Mouse (Mus musculus): ENCODE measurements around the gene Twsg1. TPM values are rescaled to one million over a fixed set of nuclear protein-coding genes. Genes with fewer than 3 reads are reported as not detected.
A peak's percentile ranks its signal among the peaks of the same experiment; 100 is the strongest.

Gene Twsg1
- polyA plus RNA-seq, 1 experiment from 2014 or later, result 76.3 TPM

GRCm38 (mm10) chr17:65906313-65906894, 44.6 kb downstream of the Twsg1 start:
- Histone ChIP-seq H3K27me3 (no peaks in the 10 kb centered on the region), H3K4me3 (no peak overlapping the region), H3K4me1 (no peaks in the 10 kb centered on the region), H3K36me3 (no peaks in the 10 kb centered on the region), H3K9me3 (no peaks in the 10 kb centered on the region), H3K9ac (replicated peaks) (peak overlapping the region; percentile 7; the same call in 1 of the 2 replicates), H3K4me2 (replicated peaks) (no peak overlapping the region), H3K27ac (replicated peaks) (no peak overlapping the region)
- no peak for ATAC-seq (replicated peaks)
- WGBS, result 48% methylated on average over 12 of the region's 12 CpGs

DNA sequence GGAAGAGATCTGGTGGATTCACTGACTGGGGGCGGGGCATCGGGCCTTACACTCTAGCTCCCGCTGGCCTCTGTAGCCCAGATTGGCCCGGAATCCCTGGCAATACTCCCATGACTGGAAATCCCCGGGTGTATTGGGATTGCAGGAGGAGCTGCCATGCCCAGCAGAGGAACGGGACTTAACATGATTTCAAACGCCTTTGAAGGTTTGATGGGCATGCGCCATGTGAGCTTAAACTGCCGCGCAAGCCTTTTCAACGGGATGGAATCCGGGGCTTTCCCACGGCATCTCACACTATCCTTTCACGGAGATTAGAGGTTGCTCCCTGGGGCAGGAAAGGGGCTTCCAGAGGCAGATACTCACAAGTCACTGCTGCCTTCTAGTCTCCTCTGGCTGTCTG, 45.8 kb downstream of the Twsg1 start:
- H3K27ac ChIP-seq (replicated peaks), result no peak overlapping the region
- no peaks in the 10 kb centered on the region for H3K4me1 ChIP-seq
- H3K4me3 ChIP-seq, result no peak overlapping the region
- WGBS, result 86% methylated on average over 14 of the region's 14 CpGs
- ATAC-seq (replicated peaks), result no peak
- no peaks in the 10 kb centered on the region for H3K36me3 ChIP-seq
- H3K4me2 ChIP-seq (replicated peaks), result no peak overlapping the region
- no peak overlapping the region for H3K9ac ChIP-seq (replicated peaks)
- H3K9me3 ChIP-seq, result no peaks in the 10 kb centered on the region
- no peaks in the 10 kb centered on the region for H3K27me3 ChIP-seq

DNA sequence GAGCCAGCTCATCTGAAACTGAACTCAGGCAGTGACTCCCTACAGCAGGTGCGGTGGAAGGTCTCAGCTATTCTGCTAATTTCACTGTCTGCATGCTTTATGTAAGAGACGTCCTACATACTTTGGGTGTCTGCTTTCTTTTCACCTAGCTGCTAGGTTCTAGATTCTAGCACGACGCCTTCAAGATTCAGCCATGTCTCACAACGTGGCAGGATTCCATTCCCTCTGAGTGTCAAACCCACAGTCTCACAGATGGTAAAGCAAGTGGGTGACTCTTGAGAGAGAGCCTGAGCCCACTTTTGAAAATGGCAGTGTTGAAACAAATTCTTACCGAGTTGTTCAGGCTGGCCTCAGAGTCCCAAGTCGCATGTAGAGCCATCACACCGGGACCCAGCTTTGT, 47.2 kb downstream of the Twsg1 start:
- ATAC-seq (replicated peaks), result no peak
- no peak overlapping the region for H3K4me3 ChIP-seq
- no peaks in the 10 kb centered on the region for H3K9me3 ChIP-seq
- no peak overlapping the region for H3K4me2 ChIP-seq (replicated peaks)
- 89% methylated on average over 8 of the region's 8 CpGs for WGBS
- H3K4me1 ChIP-seq, result no peaks in the 10 kb centered on the region
- H3K27ac ChIP-seq (replicated peaks), result no peak overlapping the region
- no peaks in the 10 kb centered on the region for H3K27me3 ChIP-seq
- H3K36me3 ChIP-seq, result no peaks in the 10 kb centered on the region
- no peak overlapping the region for H3K9ac ChIP-seq (replicated peaks)

DNA sequence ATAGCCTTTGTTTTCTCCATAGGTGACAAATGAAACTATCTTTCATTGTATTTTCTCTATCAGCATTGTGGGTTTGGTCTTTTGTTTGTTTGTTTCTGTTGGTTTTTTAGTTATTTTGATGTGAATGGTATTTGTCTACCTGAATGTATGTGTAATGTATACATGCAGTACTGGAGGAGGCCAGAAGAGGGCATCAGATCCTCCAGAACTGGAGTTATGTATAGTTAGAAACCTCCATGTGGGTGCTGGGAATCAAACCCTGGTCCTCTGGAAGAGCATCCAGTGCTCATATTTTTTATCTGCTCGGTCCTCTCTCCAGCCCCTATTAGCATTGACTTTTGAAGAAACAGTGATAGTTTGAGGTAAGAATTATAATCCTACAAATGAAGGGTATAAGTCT, 48.0 kb downstream of the Twsg1 start:
- no peaks in the 10 kb centered on the region for H3K4me1 ChIP-seq
- H3K27me3 ChIP-seq, result no peaks in the 10 kb centered on the region
- ATAC-seq (replicated peaks), result no peak
- H3K36me3 ChIP-seq, result no peaks in the 10 kb centered on the region
- H3K9ac ChIP-seq (replicated peaks), result no peak overlapping the region
- no peak overlapping the region for H3K27ac ChIP-seq (replicated peaks)
- WGBS, result 92% methylated on average over 1 of the region's 1 CpGs
- no peak overlapping the region for H3K4me3 ChIP-seq
- H3K4me2 ChIP-seq (replicated peaks), result no peak overlapping the region
- no peaks in the 10 kb centered on the region for H3K9me3 ChIP-seq

DNA sequence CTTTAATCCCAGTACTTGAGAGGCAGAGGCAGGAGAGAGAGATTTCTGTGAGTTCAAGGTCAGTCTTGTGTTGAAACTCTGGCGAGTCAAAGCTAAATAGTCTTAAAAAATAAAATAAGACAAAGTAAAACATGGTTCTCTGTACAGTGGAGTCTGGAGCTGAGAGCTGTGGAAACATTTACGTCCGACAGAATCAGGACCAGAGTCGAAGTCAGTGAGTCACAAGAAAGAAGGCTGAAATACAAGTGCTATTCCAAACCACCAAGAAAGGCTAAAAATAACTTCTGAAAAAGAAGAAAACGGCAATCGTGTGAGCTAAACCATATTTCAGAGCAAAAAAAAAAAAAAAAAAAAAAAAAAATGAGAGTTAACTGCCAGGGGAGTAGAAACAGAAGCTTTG, 48.7 kb downstream of the Twsg1 start:
- no peak for ATAC-seq (replicated peaks)
- Histone ChIP-seq H3K27me3 (no peaks in the 10 kb centered on the region), H3K4me2 (replicated peaks) (no peak overlapping the region), H3K4me3 (no peak overlapping the region), H3K9me3 (no peaks in the 10 kb centered on the region), H3K27ac (replicated peaks) (no peak overlapping the region), H3K9ac (replicated peaks) (no peak overlapping the region), H3K4me1 (no peaks in the 10 kb centered on the region), H3K36me3 (no peaks in the 10 kb centered on the region)
- whole genome bisulfite sequencing, result 87% methylated on average over 6 of the region's 6 CpGs

DNA sequence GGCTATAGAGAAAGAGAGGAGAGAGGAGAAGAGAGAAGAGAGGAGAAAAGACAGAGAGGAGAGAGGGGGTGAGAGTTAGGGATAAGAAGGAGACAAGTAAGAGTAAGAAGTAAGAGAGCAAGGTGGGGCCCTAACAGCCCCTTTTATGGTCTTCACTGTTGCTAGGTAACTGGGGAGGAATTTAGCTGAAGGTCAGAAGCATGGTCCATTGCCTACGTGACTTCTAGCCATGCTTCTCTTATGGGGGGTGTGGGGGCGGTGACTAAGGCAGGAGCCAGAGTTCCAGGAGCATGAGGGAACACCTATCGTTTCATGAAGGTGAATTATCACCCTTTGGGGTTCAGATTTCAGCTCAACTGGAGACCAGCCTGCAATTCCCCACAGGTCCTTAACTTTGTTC, 55.0 kb downstream of the Twsg1 start:
- H3K4me1 ChIP-seq, result no peaks in the 10 kb centered on the region
- no peak overlapping the region for H3K27ac ChIP-seq (replicated peaks)
- 79% methylated on average over 3 of the region's 3 CpGs for WGBS
- H3K27me3 ChIP-seq, result no peaks in the 10 kb centered on the region
- H3K36me3 ChIP-seq, result no peaks in the 10 kb centered on the region
- no peaks in the 10 kb centered on the region for H3K9me3 ChIP-seq
- no peak for ATAC-seq (replicated peaks)
- H3K4me2 ChIP-seq (replicated peaks), result no peak overlapping the region
- no peak overlapping the region for H3K9ac ChIP-seq (replicated peaks)
- no peak overlapping the region for H3K4me3 ChIP-seq

DNA sequence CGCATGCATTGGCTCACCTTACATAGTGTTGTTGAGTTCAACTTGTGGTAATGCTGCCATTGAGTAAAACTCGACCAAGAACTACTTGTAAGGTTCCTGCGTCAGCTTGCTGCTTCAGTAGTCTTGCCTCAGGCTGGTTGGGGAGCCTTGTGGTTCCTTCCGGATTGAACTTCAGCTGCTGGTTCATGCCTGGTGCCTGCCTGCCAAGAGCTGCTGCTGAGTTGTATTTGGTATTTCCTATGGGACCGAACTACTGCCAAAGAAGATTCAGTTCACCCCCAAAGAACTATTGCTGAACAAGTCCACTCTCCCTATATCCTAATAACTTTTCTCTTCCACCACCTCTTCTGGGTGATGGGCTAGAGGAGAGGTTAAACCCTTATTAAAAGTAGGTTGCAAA, 61.5 kb downstream of the Twsg1 start:
- H3K27me3 ChIP-seq, result no peaks in the 10 kb centered on the region
- WGBS, result 86% methylated on average over 5 of the region's 5 CpGs
- ATAC-seq (replicated peaks), result no peak
- H3K9ac ChIP-seq (replicated peaks), result no peak overlapping the region
- no peaks in the 10 kb centered on the region for H3K9me3 ChIP-seq
- no peak overlapping the region for H3K4me2 ChIP-seq (replicated peaks)
- no peak overlapping the region for H3K27ac ChIP-seq (replicated peaks)
- H3K4me1 ChIP-seq, result peaks cover 13% of the 10 kb centered on the region
- H3K36me3 ChIP-seq, result no peaks in the 10 kb centered on the region
- H3K4me3 ChIP-seq, result no peak overlapping the region

DNA sequence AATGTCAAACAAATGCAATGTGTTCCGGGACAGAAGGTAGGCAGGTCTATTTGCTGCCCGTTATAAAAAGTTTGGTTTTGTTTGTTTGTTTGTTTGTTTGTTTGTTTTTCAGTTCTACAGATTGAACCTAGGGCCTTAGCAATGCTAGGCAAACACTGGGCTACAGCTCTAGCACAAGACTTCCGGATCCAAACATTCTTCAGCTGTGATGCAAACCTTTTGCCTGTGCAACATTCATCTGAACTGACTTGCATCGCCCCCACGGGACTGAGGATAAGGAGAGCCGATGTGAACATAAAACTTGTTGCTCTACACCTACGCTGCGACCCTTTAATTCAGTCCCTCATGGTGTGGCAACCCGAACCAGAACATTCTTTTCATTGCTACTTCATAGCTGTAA, 64.5 kb downstream of the Twsg1 start:
- H3K36me3 ChIP-seq, result no peaks in the 10 kb centered on the region
- no peaks in the 10 kb centered on the region for H3K27me3 ChIP-seq
- H3K27ac ChIP-seq (replicated peaks), result peak overlapping the region; percentile 95
- peaks cover 29% of the 10 kb centered on the region for H3K4me1 ChIP-seq
- 80% methylated on average over 9 of the region's 9 CpGs for WGBS
- no peaks in the 10 kb centered on the region for H3K9me3 ChIP-seq
- ATAC-seq (replicated peaks), result no peak
- peak overlapping the region; percentile 82 for H3K4me2 ChIP-seq (replicated peaks)
- peak overlapping the region; percentile 84 for H3K4me3 ChIP-seq
- H3K9ac ChIP-seq (replicated peaks), result peak overlapping the region; percentile 60

- 6% methylated on average over 14 of the region's 14 CpGs for WGBS
- no peaks in the 10 kb centered on the region for H3K27me3 ChIP-seq
- H3K4me2 ChIP-seq (replicated peaks), result peak within 1 kb of the TSS; percentile 82
- ATAC-seq (replicated peaks), result no peak
- peak within 1 kb of the TSS; percentile 84 for H3K9ac ChIP-seq (replicated peaks)
- H3K27ac ChIP-seq (replicated peaks), result peak within 1 kb of the TSS; percentile 95
- H3K4me1 ChIP-seq, result peaks cover 29% of the 10 kb centered on the region
- H3K9me3 ChIP-seq, result no peaks in the 10 kb centered on the region
- H3K36me3 ChIP-seq, result no peaks in the 10 kb centered on the region
- H3K4me3 ChIP-seq, result peak within 1 kb of the TSS; percentile 84
Observed at GRCm38 (mm10) chr17:65885697-65886529, 65.1 kb downstream of the Twsg1 start, which contains the start of gene Ralbp1. TSS of gene Ralbp1 (minus strand) at chr17:65885798.

DNA sequence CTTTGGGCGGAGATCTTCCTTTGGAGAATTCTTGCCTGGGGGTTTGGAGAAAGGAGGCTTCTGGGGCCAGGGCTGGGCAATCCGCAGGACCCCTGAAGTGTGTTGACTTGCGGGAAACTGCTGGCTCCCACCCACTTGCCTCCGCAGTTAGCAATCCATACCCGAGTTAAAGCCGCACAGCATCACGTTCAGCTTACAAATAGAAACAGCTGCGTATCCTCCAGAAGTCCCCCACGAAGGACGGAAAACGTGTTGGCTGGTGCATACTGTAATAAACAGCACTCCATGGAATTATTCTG, 65.7 kb downstream of the Twsg1 start:
- H3K4me2 ChIP-seq (replicated peaks), result peak overlapping the region; percentile 82
- peak overlapping the region; percentile 60 for H3K9ac ChIP-seq (replicated peaks)
- no peaks in the 10 kb centered on the region for H3K36me3 ChIP-seq
- peak overlapping the region; percentile 84 for H3K4me3 ChIP-seq
- no peaks in the 10 kb centered on the region for H3K27me3 ChIP-seq
- no peak for ATAC-seq (replicated peaks)
- WGBS, result 0% methylated on average over 11 of the region's 11 CpGs
- no peaks in the 10 kb centered on the region for H3K9me3 ChIP-seq
- H3K4me1 ChIP-seq, result peaks cover 29% of the 10 kb centered on the region
- H3K27ac ChIP-seq (replicated peaks), result peak overlapping the region; percentile 95

GRCm38 (mm10) chr17:65884691-65885397, 66.2 kb downstream of the Twsg1 start:
- Histone ChIP-seq H3K9ac (replicated peaks) (peak overlapping the region; percentile 84), H3K9me3 (no peaks in the 10 kb centered on the region), H3K4me1 (peaks cover 29% of the 10 kb centered on the region), H3K4me3 (peak overlapping the region; percentile 84), H3K36me3 (no peaks in the 10 kb centered on the region), H3K27ac (replicated peaks) (peak overlapping the region; percentile 95), H3K27me3 (no peaks in the 10 kb centered on the region), H3K4me2 (replicated peaks) (peak overlapping the region; percentile 82)
- ATAC-seq (replicated peaks), result peak; percentile 99
- WGBS, result under 1% methylated on average over 67 of the region's 67 CpGs

DNA sequence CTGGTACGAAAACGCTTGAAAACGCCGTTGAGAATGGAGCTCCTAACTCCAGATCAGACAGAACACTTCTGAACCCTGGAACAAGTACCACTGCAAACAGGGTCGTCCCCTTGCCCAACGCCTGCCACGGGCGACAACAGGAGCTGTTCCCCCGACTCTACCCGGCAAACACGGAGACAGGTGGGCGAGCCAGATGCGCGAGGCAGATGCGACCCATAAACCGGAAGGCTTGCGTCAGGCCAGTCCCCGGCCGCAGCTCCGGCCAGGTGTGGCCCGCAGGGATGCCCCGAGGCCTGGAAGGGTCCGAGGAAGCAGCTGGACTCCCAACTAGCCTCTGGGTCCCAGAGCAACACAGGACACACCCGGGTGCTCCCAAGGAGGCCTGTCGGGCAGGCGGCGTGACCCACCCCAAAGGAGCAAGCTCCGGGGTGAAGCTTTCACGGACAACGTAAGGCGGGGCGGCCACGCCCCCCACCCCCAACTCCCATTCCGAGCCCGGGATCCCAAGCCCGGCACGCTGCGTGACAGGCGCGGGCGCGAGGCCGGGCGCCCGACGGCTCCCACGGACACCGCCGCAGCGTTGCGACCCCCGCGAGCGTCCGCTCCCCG, 66.9 kb downstream of the Twsg1 start:
- no peaks in the 10 kb centered on the region for H3K27me3 ChIP-seq
- under 1% methylated on average over 48 of the region's 56 CpGs for WGBS

More for the DNA sequence above, 66.9 kb downstream of the Twsg1 start:
- Histone ChIP-seq H3K9ac (replicated peaks) (peak overlapping the region; percentile 84), H3K27ac (replicated peaks) (peak overlapping the region; percentile 95), H3K4me3 (peak overlapping the region; percentile 84), H3K9me3 (no peaks in the 10 kb centered on the region), H3K36me3 (no peaks in the 10 kb centered on the region), H3K4me2 (replicated peaks) (peak overlapping the region; percentile 75), H3K4me1 (peaks cover 29% of the 10 kb centered on the region)
- peak; percentile 28 for ATAC-seq (replicated peaks)
